Mouse (Mus musculus) ES-CJ7 (cell line): ENCODE measurements around the gene Gria1.

Experiments used
- DNase-seq: peaks from one replicate; pipeline ENCODE4 v3.0.0; 2011; ENCODE audit warnings: low read depth, low spot score

Gria1 gene

DNA sequence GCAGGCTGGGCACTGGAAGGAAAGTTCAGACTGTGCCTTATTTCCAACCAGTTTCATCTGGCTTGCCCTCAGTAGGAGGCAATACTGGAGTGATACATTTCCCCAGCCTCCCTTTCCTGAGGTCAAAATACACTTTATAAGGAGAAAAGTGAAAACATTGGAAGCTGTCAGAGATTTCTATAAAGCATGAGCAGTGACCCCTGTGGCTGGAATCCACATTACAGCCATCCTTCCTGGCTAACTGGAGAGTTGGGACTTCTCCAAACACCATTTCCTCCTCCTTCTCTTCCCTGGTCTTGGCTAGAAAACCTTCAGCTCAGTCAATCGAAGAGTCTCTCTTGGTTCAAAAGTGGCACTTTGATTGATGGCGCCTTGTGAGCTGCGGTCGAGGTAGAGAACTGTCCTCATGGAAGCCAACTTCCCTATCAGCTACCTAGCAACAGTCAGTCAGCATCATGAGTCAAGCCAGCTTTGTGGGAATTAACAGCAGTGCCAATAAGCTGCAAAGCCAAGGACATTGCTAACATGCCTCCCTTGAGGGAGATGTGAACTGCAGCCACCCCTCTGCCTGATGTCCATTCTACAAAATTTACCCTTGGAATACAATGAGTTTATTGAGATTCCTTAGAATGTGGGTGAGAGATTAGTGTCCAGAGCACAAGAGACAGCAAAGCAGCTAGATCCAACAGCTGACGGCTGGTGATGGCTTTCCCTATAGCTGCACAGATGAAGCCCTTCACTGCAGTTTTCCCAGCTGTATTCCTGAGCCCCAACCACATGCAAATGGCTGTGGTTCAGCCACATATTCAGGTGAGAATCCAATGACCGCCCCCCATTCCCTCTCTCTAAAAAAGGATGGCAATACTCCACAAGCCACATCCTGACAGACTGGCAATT, 40.7 kb downstream of the Gria1 start:
- no peak for DNase-seq

DNA sequence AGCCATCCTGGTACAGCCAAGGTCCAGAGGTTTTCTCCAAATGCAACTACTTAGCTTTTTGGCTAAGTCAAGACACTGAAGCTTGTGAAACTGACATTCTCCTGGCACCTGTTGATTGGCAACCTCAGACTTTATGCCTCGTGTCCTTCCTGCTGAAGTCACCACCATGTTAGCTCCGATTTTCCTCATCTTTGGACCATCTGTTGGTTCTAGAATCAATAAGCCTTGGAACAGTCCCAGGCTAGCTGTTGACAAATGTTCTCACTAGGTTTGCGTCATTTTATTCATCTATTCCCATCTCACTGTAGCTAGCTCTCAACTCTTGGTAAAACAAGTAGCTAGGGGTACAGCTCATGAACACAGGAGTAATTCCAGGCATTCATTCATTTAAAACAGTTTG, 51.3 kb downstream of the Gria1 start:
- no peak for DNase-seq

DNA sequence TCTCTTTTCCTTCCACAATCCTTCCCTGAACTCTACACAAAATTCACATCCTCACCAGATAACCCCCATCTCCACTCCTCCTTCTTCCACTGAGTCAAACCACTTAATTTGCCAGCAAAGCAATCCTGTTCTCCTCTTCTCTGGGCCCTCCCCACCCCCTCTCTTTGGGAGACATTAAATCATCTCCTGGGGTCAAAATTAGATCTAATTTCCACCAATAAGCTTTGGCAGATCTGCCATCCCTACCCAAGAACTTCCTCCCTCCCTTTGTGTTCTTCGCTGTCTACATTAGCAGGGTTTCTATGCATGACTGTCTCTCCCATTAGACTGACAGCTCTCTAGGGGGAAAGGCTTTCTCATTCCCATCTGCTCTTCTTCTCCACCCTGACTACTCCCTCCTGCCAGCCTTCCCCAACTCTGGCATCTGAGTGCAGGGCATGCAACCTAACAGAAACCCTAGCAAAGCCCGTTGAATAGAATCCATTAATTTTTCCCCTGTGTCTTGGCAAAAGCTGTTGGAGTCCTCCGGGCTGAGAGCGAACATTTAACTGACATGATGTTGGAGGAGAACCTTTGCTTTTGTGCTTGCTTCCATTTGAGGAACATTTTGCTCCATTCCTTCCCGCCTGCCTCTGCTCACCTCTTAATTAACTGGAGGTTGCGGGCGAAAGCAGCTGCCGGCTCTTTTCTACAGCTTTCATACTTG, 59.2 kb downstream of the Gria1 start:
- DNase-seq: no peak

DNA sequence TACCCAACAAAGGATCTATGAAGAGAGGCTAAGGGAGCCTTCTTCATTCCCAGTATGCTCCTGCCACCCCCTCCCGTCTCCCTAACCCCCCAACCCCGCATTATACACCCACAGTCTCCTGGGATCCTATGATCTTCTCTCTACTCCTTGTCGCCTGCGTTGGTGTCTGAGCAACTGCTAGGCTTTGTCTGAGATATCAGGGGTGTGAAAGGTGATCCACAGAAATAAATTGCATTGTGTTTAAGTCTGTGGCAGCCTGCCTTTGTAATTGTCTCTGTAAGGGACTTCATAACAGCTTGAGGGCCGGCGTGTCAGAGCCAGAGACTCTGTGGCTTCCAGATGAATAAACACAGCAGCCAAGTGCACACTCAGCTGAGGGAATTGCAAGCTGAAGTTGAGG, 61.0 kb downstream of the Gria1 start:
- DNase-seq: no peak

DNA sequence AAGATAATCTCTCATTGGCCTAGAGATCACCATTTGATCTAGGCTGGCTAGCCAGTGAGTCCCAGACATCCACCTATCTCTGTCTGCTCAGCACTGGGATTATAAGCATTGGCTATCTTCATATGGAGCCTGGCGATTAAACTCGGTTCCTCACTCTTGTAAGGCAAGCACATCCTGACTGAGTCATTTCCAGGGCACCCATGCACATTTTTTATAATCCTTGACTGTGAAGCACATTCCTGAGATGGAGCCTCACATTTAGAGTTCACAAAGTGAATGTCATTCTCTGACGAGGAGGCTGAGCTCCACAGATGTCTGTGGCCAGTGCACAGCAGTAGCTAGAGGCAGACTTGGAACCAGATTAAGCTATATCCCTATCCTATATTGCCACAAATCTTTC, 68.2 kb downstream of the Gria1 start:
- DNase-seq: no peak

DNA sequence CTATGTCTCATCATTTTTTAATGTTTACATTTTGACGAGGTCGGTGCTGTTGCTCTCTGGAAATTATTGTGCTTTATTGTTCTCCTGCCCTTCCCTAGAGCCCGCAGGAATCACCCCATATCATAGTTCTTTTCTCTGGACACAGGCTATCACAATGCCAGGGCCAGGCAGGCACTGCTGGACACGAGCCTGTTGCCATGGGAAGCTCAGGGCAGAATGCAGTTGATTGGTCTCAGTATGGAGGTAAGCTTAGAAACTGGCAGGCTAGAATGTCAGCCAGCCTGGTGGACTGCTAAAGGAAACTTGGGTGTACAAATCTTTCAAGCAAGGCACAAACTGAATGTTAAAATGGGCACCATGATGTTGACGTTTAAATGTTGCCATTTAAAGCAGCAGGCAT, 78.3 kb downstream of the Gria1 start:
- no peak for DNase-seq

DNA sequence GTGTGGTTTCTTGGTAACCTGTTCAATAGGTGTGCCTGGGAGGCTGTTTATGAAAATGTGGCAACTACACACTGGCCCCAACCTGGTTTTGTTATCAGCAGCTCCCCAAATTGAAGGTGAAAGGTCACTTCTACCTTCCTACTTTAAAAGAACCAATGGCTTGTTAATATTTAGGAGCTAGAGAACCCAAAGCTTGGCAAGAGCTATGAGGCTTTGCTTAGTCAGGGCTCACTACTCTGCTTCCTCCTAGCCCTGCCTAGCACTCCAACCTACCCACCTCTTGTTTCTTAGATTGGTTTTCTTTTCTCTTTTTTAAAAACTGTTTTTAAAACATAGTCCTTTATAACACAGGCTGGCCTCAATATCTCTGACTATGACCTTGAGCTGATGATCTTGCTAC, 79.5 kb downstream of the Gria1 start:
- no peak for DNase-seq

DNA sequence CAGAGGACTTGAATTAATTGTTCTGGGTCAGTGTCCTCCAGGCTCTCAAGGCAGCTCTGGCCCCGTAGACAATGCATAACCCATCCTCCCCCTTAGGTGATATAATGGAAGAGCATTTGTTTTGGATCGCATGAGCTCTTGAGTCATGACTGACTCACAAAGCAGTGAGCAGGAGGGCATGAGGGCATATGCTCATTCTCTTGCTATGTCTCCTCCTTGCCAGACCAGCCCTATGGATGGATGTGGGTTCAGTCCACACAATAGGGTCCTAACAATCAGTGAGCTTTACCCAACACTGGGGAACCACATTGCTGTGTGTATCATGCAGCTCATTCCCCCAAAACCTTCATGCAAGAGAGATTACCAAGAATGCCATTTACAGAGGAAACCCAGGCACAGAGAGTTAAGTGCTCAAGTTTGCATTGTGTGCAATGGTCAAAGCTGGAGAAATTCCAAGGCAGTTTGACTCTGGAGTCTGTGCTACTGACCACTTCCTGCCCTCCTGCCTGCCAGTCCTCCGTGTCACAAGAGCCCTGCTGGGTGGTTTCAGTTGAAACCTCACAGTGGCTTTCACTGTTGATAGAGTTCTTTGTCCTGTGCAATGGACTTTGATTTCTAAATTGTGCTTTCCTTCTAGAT, 80.2 kb downstream of the Gria1 start:
- DNase-seq: no peak

DNA sequence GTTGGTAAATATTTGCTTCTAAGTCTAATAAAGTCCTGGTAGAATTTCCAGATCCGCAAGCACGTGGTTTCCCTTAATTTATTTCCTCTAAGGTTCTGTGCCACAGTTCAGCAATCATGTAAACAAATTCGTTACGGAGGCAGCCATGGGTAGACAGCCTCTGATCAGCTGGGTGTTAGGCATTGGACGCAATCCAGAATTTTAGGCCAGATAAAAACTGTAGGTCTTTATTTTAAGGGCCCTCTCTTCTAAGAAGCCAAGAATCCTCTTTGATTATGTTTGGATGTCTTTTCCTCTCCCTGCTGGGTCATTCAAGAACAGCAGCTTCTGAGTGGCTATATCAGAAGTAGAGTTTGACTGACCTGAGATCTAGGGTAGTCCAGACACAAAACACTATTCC, 89.3 kb downstream of the Gria1 start:
- no peak for DNase-seq

DNA sequence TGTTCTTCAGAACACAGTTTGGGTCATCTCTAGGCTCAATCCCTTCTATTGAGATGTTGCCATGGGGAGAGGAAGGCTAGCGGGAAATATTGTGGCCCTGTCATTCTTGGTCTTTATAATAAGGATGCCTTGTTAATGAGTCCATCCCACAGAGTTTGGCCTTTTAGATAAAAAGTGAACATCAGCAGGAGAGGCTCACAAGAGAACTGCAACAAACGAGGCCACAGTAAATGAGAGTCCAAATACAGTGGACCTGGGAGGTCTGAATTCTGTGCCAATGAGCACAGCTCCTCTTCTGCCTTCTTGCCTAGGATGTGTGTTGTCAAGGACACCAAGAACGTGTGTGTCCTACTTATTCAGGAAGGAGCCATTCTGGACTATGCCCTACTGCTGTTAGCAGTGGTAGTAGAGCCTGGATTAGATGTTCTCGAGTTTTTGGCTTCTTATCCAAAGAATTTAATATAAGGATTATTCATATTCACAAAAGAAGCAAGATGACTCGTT, 92.6 kb downstream of the Gria1 start:
- no peak for DNase-seq

DNA sequence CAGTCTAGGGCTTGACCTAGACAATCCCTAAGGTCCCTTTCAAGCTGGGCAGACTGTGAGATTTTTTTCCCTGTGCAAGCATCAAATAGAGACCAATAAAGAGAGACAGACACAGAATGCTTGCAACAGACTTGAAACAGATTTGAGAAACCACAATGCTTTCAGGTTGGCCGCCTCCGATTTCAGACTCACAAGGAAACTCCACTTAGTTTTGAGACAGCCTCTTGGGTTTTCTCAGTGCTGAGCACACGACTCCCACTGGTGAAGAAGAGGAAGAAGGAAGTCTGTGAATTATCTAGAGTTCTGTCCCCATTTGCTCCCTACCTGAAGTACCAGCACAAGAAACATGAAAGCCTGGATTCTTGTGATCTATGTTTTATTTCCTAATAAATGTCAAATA, 94.5 kb downstream of the Gria1 start:
- no peak for DNase-seq

DNA sequence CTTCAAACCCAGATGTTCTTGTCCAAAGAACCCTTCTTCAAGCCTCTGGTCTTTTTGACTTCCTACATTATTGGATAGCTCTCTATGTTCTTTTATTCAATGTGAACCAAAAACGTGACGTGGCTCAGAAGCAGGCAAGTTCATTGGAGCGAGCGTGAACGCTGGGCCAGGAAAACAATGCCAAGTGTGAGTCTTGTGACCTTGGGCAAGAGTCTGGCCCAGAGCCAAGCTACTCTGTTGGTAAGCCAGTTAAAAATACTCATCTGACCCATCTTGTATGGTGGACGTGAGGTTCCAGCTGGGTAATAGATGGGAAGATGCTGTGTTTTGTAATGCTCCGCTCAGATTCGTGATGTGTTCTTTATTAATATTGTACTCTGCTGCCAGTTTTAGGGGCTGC, 101.2 kb downstream of the Gria1 start:
- no peak for DNase-seq

DNA sequence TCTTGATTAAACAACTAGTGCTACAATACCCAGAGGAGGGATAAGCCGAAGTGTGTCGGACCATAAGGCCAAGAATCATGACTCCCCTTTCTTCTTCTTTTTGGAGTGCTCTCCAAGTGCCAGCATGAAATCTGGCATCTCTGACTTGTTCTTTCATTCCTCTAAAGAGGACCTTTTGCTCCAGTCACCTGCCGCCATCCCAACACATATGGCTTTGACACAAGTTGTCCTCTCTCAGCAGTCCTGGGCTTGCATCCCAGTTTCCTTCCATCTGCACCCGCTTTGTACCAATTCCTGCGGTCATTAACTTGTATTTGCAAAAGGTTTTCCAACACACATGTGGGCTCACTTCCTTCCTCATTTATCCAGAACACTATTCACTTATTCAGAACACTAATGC, 103.2 kb downstream of the Gria1 start:
- DNase-seq: no peak

DNA sequence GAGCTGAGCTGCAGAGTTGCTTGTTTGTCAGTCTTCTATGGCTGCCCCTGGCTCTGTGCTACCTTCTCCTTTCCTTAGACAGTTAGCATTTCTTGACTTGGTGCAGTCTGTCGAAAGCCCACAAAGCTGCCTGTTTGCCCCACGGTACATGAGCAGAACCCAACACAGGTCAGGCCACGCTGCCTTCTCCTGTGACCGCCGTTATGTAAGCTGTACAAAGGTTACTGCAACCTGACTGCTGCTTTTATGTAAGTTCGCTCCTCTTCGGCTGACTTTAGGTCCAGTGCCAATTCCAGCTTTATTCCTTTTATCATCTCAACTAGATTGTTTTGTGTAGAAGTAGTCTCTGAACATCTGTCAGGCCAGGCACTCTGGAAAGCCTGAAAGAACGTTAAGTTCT, 115.9 kb downstream of the Gria1 start:
- no peak for DNase-seq

DNA sequence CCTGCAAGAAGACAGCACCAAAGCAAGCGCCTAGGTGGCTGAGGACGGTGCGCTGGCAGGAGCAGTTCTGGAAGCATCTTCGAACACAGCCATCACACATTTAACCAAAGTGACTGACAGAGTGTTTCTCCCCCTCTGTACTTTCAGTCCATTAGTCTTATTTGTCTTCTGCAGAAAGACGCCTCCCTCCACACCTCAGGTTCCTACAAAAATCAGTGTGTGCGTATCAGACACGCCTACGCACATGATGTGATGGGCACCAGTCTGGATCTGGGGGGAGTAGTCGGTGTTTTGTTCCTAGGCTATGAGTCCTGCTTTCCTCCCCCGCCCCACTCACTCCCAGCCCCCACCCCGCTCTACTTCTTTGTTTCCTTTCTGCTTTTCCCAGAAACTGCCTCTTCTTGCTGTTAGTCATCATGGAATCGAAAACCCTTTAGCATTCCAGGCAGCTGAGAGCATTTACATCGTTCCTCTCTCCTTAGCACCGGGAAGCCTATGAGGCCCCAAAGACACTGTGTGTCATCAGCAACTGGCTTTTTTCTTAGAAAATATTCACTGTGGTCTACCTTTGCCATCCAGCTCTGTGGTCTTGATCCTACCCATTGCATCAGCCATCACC, 129.1 kb downstream of the Gria1 start:
- DNase-seq: no peak

DNA sequence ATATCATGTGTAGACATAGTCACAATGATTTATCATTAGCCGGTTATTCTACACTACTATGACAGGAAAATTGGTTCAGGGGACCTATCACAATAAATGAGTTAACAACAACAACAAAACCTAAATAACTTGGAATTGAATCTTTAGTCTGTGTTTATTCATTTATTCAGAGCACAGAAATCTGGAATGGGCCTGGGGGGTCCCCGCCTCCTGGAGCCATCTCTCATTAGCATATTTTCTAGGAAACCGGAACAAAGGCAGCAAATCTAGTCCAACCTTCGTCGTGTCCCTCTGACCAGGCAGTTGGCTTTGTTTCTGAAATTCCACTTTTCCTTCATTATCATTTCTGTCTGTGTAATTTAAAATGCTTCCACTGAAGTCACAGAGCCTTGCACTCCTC, 132.5 kb downstream of the Gria1 start:
- DNase-seq: no peak

DNA sequence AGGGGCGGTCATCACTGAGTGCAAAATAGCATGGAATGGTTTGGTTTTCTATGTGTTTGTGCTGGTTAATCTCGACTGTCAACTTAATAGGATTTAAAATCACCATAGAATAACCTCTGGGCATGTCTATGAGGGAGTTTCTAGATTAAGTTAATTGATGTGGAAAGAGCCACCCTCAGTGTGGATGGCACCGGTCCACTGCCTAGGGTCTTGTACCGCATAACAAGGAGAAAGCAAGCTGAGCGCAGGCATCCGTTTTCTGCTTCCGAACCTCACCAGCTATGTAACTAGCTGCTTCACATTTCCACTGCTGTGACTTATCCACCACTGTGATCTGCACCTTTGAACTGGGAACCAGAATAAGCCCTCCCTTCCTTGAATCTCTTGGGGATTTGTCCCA, 134.0 kb downstream of the Gria1 start:
- no peak for DNase-seq

DNA sequence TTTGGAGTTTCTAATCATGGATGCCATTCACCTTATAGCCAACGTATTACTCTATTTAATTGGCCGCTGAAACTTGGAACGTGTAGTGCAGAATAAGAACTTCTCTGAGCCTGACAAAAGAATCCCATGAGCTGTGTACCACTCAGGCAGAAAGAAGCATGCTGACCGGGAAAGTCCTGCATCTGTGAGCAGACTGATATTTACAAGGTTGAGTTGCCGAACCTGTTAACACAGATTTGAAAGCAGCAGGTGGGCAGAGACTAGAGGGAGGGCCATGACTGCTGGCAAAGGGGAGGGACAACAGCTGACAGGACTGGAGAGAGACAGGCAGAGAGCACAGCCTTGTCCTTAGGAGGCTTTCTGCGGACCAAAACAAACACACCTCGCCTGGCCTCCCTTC, 134.5 kb downstream of the Gria1 start:
- DNase-seq: no peak

DNA sequence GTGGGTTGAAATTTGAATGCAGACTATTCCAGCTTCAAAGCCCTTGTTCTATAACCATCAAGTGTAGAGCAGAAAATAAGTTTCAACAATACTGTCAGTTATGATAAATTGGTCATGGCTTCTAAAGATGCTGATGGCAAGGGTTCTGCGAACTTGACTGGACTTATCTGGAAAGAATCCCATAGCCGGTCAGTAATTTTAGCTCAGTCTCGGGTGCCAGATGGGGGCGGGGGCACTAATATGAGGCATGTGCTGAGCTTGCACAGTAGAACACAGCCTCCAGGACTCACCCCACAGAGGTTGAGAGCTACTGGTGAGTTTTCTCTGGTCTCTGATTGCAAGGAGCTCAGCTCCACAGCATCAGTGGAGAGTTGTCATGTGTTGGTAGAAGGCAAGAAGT, 140.5 kb downstream of the Gria1 start:
- DNase-seq: no peak

DNA sequence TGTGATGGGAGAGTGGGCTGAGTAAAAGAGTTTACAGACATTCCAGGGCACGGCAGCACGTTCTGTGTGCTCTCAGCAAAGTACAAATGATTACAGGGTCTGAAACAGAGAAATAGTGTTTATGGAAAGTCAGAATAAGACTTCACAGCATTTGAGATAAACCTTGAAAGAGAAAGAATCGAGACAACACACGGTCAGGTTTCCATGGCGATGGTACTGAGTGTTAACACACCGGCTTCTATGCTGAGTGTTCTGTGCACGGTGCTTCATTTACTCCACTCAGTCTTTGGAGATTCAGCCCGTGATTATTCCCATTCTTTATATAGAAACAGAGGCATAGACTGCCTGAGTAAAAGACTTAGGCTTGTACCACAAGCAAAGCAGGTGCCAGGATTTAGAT, 143.8 kb downstream of the Gria1 start:
- DNase-seq: no peak

DNA sequence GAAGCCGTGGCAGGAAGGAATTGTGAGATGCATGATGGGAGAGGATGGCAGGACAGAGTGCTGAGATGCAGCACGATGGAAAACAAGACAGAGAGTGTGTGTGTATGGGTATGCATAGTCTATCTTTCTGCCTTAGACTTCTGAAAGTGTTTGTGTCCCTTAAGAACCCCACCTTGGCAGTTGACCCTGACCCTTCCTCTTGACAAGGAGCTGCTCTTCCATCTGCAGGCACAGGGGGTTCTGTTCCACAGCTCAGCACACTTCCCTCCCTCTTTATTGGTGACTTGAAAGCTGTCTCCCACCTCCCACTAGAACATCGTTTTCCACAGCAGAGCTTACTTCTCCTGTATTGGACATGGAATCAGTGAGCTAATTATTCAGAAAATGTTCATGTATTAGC, 148.2 kb downstream of the Gria1 start:
- DNase-seq: no peak

DNA sequence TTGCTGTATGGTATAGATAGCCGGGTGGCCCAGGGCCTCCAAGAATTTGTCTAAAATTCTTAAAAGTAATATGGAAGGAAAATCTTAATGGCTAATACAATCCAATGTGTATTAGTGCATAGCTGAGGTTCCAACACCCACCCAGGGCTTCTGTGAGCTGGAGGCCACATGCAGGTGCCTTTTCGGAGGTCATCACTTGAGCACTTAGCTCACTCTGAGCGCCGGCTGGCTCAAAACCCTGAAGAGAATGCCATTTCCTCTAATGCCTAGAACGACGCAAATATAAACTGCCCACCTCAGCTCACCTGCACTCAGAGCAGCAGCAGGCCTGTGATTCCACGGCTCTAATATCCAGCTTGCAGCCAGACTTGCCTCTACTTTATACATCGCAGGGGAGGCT, 148.9 kb downstream of the Gria1 start:
- DNase-seq: no peak
